Mouse (Mus musculus) CD4-positive, CD25-positive, alpha-beta regulatory T cell, adult 2 months (primary cell): ENCODE measurements at regions not wholly inside any gene's neighbourhood (a gene's known extent, or its start where the extent isn't known, plus 50 kb on each side); places are given as distances from the start of the nearest gene placed in this dataset.

Experiments
- DNase-seq: peaks from one replicate; pipeline ENCODE4 v3.0.0-alpha.2; 2012; ENCODE audit warnings: low read depth, low spot score

- DNase-seq: no peak
These were observed 147.9 kb upstream of the 4931429L15Rik start for GRCm38 (mm10) chr9:46467671-46468070.

- DNase-seq: no peak
These were observed 142.9 kb upstream of the 4931429L15Rik start for GRCm38 (mm10) chr9:46462681-46463080.

DNA sequence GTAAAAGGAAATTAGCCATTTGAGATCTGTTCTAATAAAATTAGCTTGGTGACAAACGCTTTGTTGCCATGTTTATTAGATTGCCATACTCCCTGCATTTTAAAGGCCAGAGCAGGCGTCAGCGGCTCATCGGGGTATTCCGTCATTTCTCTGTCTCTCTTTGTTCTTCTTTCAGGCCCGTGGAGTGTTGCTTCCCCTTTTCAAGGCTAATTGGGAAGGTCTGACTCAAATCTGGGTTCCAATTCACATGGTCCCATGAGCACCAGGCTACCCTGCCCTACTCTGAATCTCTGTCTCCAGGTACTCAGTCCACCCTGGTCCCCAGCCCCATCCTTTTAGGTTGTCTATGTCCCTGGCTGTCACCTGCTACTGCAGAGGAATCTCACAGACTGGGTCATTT, 138.2 kb upstream of the 4931429L15Rik start:
- DNase-seq: no peak

DNA sequence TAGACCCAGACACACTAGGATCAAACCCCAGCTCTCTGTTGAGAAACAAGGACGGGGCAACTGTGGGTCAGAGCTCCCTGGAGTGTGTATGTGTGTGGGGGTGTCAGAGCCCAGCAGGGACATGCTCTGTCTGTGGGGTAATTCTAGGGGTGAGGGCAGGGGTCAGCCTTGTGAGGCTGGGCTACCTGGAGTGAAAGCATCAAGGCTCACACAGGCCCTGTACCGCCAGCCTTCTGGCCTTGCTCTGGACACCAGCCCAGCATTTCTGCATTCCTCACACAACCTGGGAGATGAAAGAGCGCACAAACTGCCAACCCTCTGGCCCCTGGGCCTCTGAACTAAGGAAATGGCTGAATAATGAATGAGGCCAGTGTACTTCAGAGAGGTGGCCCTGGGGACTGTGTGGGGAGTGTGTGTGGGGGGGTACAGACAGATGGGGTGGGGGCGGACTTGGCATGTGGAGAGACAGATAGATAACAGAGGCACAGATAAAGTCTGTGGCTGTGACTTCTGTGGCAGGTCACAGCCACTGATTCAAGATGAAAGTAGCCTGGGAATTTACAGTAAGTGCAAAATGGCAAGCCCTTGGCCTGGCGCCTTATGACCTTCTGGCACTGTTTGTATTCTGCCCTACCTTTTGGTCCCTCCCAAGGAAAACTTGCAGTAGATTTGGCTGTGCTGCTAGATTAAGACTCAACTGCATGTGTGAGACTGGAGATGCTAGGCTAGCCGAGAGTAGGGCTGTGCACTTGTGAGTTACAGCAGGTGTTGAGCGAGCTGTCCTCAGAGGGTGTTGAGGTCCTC, 135.2 kb upstream of the 4931429L15Rik start:
- no peak for DNase-seq

- DNase-seq: no peak
These were observed 123.7 kb upstream of the 4931429L15Rik start for GRCm38 (mm10) chr9:46443191-46444095.

GRCm38 (mm10) chr9:46442739-46443181, 123.0 kb upstream of the 4931429L15Rik start:
- DNase-seq: no peak

- DNase-seq: no peak
These were observed 120.4 kb upstream of the 4931429L15Rik start for GRCm38 (mm10) chr9:46440226-46440625.

- DNase-seq: no peak
These were observed 114.9 kb upstream of the 4931429L15Rik start for GRCm38 (mm10) chr9:46434700-46435099.

DNA sequence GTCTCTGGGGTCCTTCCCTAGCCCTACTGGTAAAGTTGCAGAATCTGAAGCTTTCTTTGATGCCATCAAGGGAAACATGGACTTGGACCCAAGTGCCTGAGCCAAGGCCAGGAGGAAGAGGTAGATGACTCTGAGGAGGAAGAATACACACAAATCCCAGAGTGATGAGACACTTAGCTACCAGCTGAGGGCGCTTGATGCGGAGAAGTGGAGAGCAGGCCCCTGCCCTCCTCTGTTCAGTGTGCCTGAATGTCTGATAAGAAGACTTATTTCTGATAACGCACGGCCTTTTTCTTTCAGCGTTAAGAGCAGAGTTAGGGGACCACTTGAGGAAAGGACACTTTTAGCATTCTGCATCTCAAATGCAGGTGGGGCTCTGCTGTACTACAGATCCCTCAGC, 113.9 kb upstream of the 4931429L15Rik start:
- DNase-seq: no peak

GRCm38 (mm10) chr9:46431053-46431452, 111.3 kb upstream of the 4931429L15Rik start:
- no peak for DNase-seq

DNA sequence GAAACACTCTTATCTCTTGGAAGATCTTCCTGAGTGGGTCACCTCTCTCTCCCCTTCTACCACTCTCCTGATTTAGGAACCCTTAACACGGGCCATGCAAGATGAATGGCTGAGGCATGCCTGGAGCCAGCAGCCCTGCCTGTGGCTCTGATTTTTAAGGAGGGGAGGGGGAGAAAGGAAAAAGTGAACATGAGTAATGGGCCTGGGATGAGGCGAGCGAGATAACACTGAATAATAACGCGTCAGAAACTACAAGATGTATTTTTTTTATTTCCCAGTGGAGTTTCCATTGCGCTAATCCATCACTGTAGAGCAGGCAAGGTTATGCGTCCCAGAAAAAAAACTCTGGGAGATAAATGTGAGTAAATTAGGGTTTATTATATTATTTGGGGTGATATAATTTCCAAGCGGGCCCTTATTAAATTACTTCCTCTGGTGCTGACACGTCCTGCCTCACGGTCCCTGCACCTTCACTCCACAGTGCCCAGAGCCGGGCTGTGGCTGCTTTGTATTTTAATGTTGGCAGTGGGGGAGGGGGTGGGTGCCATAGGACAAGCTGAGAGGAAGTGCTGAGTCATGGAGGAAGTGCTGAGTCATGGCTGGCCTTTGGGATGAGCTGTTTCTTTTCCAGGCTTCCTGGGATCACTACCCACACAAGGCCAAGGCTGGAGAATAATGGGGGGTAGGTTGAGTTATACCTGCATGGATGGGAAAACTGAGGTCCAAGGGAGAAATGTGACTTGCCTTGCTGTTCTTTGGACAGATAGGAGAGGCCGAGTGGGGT, 103.6 kb upstream of the 4931429L15Rik start:
- DNase-seq: no peak

DNA sequence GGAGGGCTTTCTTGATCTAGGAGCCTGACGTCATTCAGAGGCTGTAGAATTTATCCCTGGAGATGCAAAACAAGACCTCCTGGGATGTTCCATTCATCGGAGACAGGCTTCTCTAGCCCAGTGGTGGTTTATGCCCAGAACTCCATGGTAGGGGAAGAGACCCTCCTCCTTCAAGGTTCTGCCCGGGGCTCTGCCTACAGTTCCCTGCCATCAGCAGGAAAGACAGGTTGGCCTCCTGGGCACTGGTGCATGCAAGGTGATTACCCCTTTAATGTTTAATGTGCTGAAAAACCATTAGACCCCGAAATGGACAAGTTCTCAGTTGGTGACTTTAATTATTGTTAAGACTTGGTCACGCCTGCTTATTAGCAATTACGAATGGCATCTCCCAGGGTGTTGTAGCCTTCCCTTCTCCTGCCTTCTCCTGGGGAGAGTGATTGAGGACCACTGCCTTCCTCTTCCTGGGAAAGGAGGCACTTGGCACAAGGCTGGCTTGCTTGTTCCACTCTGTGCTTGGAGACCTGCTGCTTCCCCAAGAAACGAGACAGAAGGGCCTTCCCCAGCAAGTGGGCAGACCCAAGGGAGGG, 102.0 kb upstream of the 4931429L15Rik start:
- DNase-seq: no peak

DNA sequence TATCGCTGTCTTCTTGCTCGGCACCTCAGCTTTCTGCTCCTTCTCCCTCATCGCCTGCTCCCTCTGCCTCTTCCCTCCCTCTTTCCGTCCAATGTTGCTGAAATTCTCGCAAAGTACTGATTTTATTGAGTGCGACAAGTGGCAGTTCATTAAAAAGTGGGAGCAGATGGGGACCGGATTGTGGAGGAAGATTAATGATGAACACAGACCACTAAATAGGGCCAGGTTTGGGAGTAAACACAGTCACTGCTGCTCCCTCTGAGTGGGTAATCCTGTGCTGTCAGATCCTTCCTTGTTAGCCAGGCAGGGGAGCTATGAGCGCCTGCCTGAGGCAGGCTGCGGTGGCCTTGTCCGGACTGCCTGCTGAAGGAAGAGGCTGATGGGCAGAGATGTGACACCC, 91.9 kb upstream of the 4931429L15Rik start:
- no peak for DNase-seq

DNA sequence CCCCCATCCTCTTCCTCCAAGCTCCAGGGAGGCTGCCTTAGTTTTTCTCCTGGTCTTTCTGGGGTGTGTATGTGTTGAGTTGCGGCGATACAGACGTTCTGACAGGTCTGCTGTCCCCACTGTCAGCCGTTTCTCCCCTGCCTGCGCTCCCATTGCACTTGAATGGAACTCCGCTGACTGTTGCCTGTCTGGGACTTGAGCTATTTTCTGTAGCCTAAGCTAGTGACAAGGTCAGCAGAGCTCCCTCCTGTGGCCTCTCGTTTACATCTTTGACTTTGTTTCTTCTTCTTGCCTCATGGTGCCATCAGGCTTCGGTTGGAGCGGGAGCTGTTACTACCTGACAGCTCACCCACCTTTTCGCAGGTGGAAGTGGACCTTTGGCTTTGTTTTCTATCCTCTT, 89.0 kb upstream of the 4931429L15Rik start:
- no peak for DNase-seq

DNA sequence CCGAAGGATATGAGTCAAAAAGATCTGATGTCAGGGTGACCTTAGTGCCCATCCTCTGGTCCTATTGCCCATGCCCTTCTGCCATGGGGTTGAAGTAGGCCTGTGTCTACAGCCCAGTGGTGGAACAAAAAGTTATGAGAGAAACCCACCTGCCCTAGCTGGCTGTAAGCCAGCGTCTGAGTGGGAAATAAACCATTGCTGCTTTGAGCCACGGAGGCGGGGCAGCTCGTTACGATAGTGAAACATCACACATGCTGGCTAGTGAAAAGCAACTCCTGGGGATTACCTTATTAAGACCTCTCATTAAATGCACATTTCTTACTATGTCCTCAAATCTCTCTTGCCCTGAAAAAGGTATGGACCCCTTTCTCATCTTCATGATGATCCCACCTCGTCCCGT, 86.8 kb upstream of the 4931429L15Rik start:
- DNase-seq: no peak

GRCm38 (mm10) chr9:46396591-46396990, 76.8 kb upstream of the 4931429L15Rik start:
- DNase-seq: no peak

DNA sequence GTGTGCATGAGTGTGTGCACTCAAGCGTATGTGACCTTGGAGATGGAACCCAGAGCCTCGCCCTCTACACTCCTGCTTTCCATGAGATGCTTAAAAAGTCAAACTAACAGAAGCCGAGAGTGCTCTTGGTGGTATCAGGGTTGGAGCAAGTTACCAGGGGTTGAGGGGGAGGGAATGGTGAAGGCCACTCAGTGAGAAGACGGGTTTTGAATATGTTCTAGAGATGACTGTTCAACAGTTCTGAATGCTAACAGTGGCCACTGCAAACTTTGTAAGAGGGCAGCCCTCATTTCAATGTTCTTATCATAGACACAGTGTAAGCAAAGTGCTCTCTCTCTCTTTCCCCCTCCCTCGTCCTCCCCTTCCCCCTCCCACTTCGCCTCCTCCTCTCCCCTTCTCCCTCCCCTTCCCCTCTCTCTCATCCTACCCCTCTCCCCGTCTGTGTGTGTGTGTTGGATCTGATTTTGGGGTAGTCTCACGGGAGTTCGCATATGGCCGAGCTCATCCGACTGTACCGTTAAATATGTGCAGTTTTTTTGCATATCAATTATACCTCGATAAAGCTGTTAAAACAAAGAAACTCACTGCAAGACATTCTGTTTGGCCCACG, 75.5 kb upstream of the 4931429L15Rik start:
- DNase-seq: no peak

DNA sequence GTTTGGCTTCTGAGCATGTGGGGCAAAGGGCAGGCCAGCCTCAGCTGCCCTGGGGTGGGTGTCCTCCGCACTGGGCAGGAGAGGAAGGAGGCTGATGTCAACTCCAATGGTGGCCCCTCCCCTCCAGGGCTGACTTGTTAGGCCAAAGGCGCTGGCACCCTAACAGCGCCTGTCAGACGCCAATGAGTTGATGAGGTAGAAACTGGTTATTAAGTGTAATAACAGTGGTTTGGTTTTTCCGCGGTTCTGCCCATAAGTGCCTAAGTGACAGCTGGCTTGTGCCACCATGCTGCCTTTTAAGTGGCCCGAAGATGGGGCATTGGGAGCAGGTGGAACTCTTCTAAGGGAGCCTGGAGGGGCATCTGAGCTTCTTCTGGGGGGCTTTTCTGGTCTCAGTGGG, 74.5 kb upstream of the 4931429L15Rik start:
- no peak for DNase-seq

GRCm38 (mm10) chr9:46392641-46393321, 73.0 kb upstream of the 4931429L15Rik start:
- peak; percentile 37 for DNase-seq

- DNase-seq: no peak
These were observed 70.0 kb upstream of the 4931429L15Rik start for GRCm38 (mm10) chr9:46389741-46390140.
